Mouse (Mus musculus) small intestine, adult 2 months (tissue): ENCODE data around the gene Sidt1. TPM values are rescaled to one million over a fixed set of nuclear protein-coding genes. Genes with fewer than 3 reads are reported as not detected.

ENCODE experiments used
- H3K27ac ChIP-seq: fragments of 200-500 bp; 2 replicates; pipeline ENCODE4 v1.5.1; 2012; ENCODE audit warnings: low read depth, low read length, control low read depth, inconsistent platforms; ENCODE audit not compliant: insufficient read depth
- H3K27me3 ChIP-seq: fragments of 200-500 bp; 2 replicates; pipeline ENCODE4 v1.6.1; 2012; ENCODE audit warnings: mild to moderate bottlenecking, moderate library complexity, low read length, inconsistent platforms; ENCODE audit not compliant: control insufficient read depth, insufficient read depth
- H3K36me3 ChIP-seq: fragments of 200-500 bp; 2 replicates; pipeline ENCODE4 v1.6.1; 2012; ENCODE audit warnings: mild to moderate bottlenecking, low read length, control low read depth, inconsistent platforms; ENCODE audit not compliant: control insufficient read depth, insufficient read depth
- H3K4me1 ChIP-seq: fragments of 200-500 bp; 2 replicates; pipeline ENCODE4 v1.6.1; 2012; ENCODE audit warnings: low read length, inconsistent platforms, mixed read lengths; ENCODE audit not compliant: control insufficient read depth, insufficient read depth, insufficient read length
- H3K4me3 ChIP-seq: fragments of 200-500 bp; 2 replicates; pipeline ENCODE4 v1.5.1; 2012; ENCODE audit warnings: low read depth, mild to moderate bottlenecking, control low read depth, inconsistent platforms, low read length, moderate library complexity
- CTCF ChIP-seq: fragments of 200-500 bp; IDR thresholded peaks from 2 replicates; pipeline ENCODE4 v1.5.1; 2012; ENCODE audit warnings: low read depth, mild to moderate bottlenecking, control low read depth, inconsistent platforms, low read length, moderate library complexity, mixed read lengths; ENCODE audit not compliant: insufficient replicate concordance, insufficient read length; ENCODE audit errors: extremely low read depth
- POLR2A ChIP-seq: fragments of 200-500 bp; IDR thresholded peaks from 2 replicates; pipeline ENCODE4 v1.6.1; 2012; ENCODE audit warnings: low read depth, mild to moderate bottlenecking, control low read depth, inconsistent platforms, low read length, moderate library complexity
- WGBS: fragments of 180-500 bp; shearing (Covaris S2); methylation state at CpG from one replicate; pipeline ENCODE4 v1.1.7; 2018; 5-methylcytosine and 5-hydroxymethylcytosine counted together
- polyA plus RNA-seq: library from polyadenylated mRNA; depleted of rRNA; stranded (reverse); fragments of >200 nt; gene quantifications from 2 replicates; pipeline ENCODE4 v1.2.3, GENCODE M21; 2012

Sidt1 gene
- polyA plus RNA-seq, 1 experiment, result 3.8 TPM

DNA sequence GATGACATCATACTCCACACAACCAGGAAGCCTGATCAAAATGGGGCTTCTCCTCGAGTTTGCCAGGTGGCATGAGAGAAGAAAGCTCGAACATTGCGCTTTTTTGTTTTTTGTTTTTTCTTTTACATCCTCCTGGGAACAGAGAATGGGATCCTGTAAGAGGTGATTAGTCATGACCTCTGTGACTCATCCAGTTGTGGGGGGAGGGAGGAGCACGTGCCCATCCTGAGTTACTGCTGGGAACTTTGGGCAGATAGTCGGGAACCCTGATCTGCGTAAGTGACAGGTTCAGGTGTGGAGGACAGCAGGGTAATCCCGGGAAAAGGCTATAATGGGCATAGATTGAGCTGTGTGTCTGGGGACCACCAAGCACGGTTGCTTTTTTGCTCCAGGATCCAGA, 92.6 kb downstream of the Sidt1 start:
- TF ChIP-seq POLR2A (no peak), CTCF (no peak)
- Histone ChIP-seq H3K27me3 (no peaks in the 10 kb centered on the region), H3K36me3 (no peaks in the 10 kb centered on the region), H3K4me3 (no peak overlapping the region), H3K4me1 (no peaks in the 10 kb centered on the region), H3K27ac (no peak overlapping the region)
- whole genome bisulfite sequencing, result 58% methylated on average over 8 of the region's 8 CpGs

DNA sequence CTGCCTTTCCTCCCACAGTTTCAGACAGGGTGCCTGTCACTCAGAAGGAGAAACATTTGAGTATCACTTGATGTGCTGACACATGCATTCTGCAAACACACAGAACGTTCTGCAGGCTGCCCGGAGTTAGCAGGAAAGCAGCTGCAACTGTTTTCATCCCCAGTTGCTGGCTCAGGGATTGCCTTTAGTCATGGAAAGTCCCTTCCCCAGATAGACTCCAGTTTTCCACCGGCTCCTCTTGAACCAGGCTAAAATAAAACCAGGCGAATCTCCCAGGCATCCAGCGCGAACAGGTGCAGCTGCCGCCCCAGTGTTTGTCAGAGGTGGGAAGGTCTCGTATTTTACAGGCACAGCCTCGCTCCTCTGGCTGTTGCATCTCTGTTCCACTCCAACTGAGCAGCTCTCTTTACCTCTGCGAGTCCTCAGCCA, 94.1 kb downstream of the Sidt1 start:
- no peak overlapping the region for H3K27ac ChIP-seq
- no peaks in the 10 kb centered on the region for H3K4me1 ChIP-seq
- TF ChIP-seq CTCF (no peak), POLR2A (no peak)
- H3K27me3 ChIP-seq, result no peaks in the 10 kb centered on the region
- WGBS, result 34% methylated on average over 10 of the region's 10 CpGs
- no peak overlapping the region for H3K4me3 ChIP-seq
- H3K36me3 ChIP-seq, result no peaks in the 10 kb centered on the region

DNA sequence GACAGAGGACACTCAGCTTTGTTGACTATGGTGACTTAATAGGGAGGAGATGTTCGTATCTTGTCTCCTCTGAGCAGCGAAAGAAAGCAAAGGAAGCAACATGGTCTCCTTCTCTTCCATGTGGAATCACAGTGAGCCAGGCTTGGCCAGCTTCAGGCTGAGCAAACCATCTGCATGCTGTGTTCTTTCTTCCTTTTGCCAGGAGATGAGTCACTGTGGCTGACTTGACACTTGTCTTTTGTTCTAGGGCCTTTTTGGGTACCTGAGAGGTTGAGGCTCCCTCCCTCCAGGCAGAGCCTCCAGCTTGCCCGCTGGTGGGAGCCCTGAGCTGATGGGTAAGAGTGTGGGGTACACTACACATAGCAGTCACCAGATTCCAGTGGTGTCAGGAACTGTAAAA, 95.2 kb downstream of the Sidt1 start:
- H3K27ac ChIP-seq, result no peak overlapping the region
- WGBS, result 87% methylated on average over 3 of the region's 3 CpGs
- H3K4me3 ChIP-seq, result no peak overlapping the region
- TF ChIP-seq CTCF, result no peak
- no peak for TF ChIP-seq POLR2A
- no peaks in the 10 kb centered on the region for H3K4me1 ChIP-seq
- no peaks in the 10 kb centered on the region for H3K27me3 ChIP-seq
- no peaks in the 10 kb centered on the region for H3K36me3 ChIP-seq

DNA sequence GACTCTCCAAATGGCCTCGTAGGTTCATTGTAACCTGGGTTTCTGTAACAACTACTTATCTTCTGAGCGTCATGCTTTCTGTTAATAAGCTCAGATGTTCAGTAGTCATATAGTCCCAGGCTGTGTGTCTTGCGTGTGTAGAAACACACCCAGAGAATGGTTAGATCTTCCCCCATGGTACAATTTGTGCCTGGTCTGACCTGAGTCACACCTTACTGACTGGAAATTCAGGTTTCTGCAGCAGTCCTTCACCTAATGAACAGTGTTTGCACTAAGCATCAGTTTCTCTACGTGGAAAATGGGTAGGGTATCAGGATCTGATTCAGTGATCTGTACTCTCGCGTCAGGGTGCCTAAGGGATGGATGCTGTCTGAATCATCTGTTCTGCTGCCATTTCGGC, 100.0 kb downstream of the Sidt1 start:
- TF ChIP-seq CTCF (no peak), POLR2A (no peak)
- WGBS, result 65% methylated on average over 7 of the region's 7 CpGs
- no peaks in the 10 kb centered on the region for H3K36me3 ChIP-seq
- no peak overlapping the region for H3K27ac ChIP-seq
- no peaks in the 10 kb centered on the region for H3K27me3 ChIP-seq
- H3K4me1 ChIP-seq, result no peaks in the 10 kb centered on the region
- H3K4me3 ChIP-seq, result no peak overlapping the region

DNA sequence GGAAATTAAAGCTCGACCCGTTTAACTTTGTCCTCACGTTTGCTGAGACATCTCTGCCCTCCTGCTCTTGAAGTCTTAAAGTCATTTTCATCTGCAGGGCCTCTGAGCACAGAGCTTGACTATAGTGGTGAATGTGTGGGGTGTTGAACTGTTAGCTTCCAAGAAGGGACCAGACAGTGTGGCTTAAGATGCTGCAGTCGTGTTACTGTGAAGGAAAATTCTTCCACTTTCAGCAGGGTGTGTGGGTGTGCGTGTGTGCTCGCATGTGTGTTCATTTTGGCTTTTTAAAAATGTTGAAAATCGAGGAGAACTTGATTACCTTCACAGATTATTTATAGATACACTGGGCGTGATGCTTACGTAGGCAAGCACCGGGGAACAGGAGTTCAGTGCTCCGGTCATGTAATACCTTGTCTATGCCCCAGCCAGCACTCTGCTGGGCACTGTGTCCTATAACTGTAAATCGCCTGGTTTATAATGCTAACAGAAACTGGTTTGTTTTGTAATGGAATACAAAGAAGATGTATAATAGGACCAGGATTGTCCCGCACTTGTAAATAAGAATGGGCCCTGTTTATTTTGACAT, 106.2 kb downstream of the Sidt1 start:
- no peak overlapping the region for H3K27ac ChIP-seq
- no peaks in the 10 kb centered on the region for H3K27me3 ChIP-seq
- no peaks in the 10 kb centered on the region for H3K4me1 ChIP-seq
- H3K36me3 ChIP-seq, result no peaks in the 10 kb centered on the region
- no peak overlapping the region for H3K4me3 ChIP-seq
- no peak for TF ChIP-seq POLR2A
- no peak for TF ChIP-seq CTCF
- WGBS, result 79% methylated on average over 13 of the region's 13 CpGs

DNA sequence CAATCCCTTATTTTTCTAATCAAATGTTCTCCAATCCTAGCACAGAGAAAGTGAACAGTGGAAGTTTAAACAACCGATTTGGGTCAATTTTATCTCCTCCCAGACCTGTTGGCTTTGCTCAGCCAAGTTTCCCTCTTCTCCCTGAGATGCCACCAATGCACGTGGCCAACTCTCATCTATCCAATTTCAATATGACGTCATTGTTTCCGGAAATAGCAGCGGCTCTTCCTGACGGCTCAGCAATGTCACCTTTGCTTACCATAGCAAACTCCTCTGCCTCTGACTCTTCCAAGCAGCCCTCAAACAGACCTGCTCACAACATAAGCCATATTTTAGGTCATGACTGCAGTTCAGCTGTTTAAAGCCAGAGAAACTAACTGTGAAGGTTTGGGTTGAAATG, 111.5 kb downstream of the Sidt1 start:
- H3K4me3 ChIP-seq, result no peak overlapping the region
- H3K27ac ChIP-seq, result no peak overlapping the region
- TF ChIP-seq POLR2A (no peak), CTCF (no peak)
- no peaks in the 10 kb centered on the region for H3K27me3 ChIP-seq
- WGBS, result 76% methylated on average over 6 of the region's 6 CpGs
- peaks cover 37% of the 10 kb centered on the region for H3K36me3 ChIP-seq
- H3K4me1 ChIP-seq, result no peaks in the 10 kb centered on the region

DNA sequence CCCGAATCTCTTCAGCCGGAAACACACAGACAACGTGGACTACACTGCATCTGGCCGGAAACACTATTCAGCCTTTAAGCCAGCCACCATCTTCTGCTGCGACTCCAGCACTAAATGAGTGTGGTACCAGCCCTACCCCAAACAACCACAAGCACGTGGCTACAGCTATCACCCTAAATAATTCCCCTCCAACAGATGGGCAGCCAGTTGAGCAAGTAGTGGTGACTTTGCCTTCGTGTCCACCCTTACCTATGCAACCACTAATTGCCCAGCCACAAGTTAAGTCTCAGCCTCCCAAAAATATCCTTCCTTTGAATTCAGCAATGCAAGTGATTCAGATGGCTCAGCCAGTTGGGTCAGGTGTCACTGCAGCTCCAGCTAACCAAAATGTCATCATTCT, 116.6 kb downstream of the Sidt1 start:
- no peaks in the 10 kb centered on the region for H3K27me3 ChIP-seq
- H3K4me3 ChIP-seq, result no peak overlapping the region
- peaks cover 65% of the 10 kb centered on the region for H3K36me3 ChIP-seq
- H3K27ac ChIP-seq, result no peak overlapping the region
- TF ChIP-seq POLR2A (no peak), CTCF (no peak)
- no peaks in the 10 kb centered on the region for H3K4me1 ChIP-seq
- 95% methylated on average over 7 of the region's 7 CpGs for WGBS

DNA sequence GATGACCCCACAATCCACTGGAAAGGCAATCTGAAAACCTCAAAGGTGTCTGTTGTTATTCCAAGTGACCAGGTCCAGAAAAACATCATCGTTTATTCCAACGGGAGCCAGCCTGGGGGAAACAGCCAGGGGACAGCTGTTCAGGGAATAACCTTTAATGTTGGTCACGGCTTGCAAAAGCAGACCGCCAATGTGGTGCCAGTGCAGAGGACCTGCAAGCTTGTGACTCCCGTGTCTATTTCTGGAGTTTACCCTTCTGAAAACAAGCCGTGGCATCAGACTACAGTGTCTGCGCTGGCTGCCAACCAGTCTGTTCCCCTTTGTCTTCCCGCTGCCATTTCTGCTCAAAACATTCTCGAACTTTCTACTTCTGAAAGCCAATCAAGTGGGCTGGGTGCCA, 117.5 kb downstream of the Sidt1 start:
- Histone ChIP-seq H3K4me1 (no peaks in the 10 kb centered on the region), H3K36me3 (peaks cover 67% of the 10 kb centered on the region), H3K4me3 (no peak overlapping the region), H3K27me3 (no peaks in the 10 kb centered on the region), H3K27ac (no peak overlapping the region)
- WGBS, result 96% methylated on average over 9 of the region's 9 CpGs
- TF ChIP-seq CTCF (no peak), POLR2A (no peak)
